ENCODE assay signal across 32 mouse cellular contexts in the genomic region with DNA sequence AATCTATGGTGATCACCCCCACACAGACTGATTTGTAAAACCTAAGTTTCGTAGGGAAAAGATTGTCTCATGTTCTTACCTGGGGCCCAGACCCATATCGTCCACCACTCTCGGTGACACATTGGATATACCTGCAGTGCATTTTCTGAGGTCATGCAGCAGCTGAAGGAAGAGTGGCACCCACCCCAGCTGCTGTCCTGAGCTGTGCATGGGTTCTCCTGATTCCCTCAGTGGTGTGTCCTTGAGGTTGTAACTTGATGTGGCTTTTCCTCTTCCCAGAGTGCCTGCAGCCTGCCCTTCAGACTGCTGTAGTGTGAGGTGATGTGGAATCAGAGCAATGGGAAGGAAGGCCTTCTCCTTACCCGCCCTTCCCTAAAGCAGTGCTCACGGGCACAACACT.
"Had no signal": no experiment of that assay in that cellular context is flagged by ENCODE, and none has a peak within 500 bp of the region (broad histone marks: within the 10 kb centered on the region; RNA-seq: fewer than 3 reads in every experiment).

No protein-coding gene starts in this region.

- H3K36me3 ChIP-seq: limb, embryonic 10.5 days; limb, embryonic 12.5 days; limb, embryonic 13.5 days; limb, embryonic 15.5 days; liver, embryonic 12.5 days; liver, embryonic 13.5 days; liver, embryonic 15.5 days; lung, embryonic 15.5 days; midbrain, embryonic 10.5 days; midbrain, embryonic 12.5 days; midbrain, embryonic 13.5 days; midbrain, embryonic 15.5 days; neural tube, embryonic 12.5 days had no signal

- H3K9ac ChIP-seq: limb, embryonic 12.5 days; limb, embryonic 13.5 days; limb, embryonic 15.5 days; liver, embryonic 12.5 days; liver, embryonic 13.5 days; liver, embryonic 14.5 days; liver, embryonic 15.5 days; liver, postnatal 0 days; lung, embryonic 14.5 days; lung, embryonic 15.5 days; midbrain, embryonic 12.5 days; midbrain, embryonic 13.5 days; midbrain, embryonic 15.5 days; neural tube, embryonic 12.5 days; neural tube, embryonic 13.5 days had no signal

- ATAC-seq: liver, embryonic 12.5 days; liver, postnatal 0 days; lung, postnatal 0 days; midbrain, embryonic 13.5 days; midbrain, embryonic 15.5 days; midbrain, embryonic 16.5 days had no signal

- DNase-seq: left cerebral cortex, postnatal 4 days; liver; liver, embryonic 13.5 days; liver, postnatal 0 days; lung, adult 18-20 months; lung, adult 2 months; lung, embryonic 14.5 days; lung, postnatal 10 days; lung, postnatal 14 days; lung, postnatal 36 days; lung, postnatal 4 days; midbrain, embryonic 14.5 days had no signal

- H3K27me3 ChIP-seq: limb, embryonic 12.5 days; limb, embryonic 13.5 days; limb, embryonic 15.5 days; liver, embryonic 12.5 days; liver, embryonic 13.5 days; liver, embryonic 15.5 days; lung, embryonic 15.5 days; megakaryocyte, embryonic 14.5 days; midbrain, embryonic 12.5 days; midbrain, embryonic 13.5 days; midbrain, embryonic 15.5 days; neural tube, embryonic 12.5 days; neural tube, embryonic 13.5 days had no signal

- H3K4me3 ChIP-seq: limb, embryonic 10.5 days; limb, embryonic 12.5 days; limb, embryonic 13.5 days; limb, embryonic 15.5 days; liver, embryonic 12.5 days; liver, embryonic 13.5 days; liver, embryonic 15.5 days; lung, embryonic 15.5 days; megakaryocyte, embryonic 14.5 days; midbrain, embryonic 10.5 days; midbrain, embryonic 12.5 days; midbrain, embryonic 13.5 days; midbrain, embryonic 15.5 days; neural tube, embryonic 12.5 days; neural tube, embryonic 13.5 days had no signal

- H3K4me2 ChIP-seq: limb, embryonic 12.5 days; limb, embryonic 13.5 days; limb, embryonic 15.5 days; liver, embryonic 11.5 days; liver, embryonic 12.5 days; liver, embryonic 13.5 days; liver, embryonic 15.5 days; lung, embryonic 14.5 days; lung, embryonic 15.5 days; midbrain, embryonic 11.5 days; midbrain, embryonic 12.5 days; midbrain, embryonic 13.5 days; midbrain, embryonic 15.5 days; neural tube, embryonic 12.5 days; neural tube, embryonic 13.5 days had no signal

- H3K9me3 ChIP-seq: limb, embryonic 10.5 days; limb, embryonic 12.5 days; limb, embryonic 13.5 days; limb, embryonic 15.5 days; liver, embryonic 12.5 days; liver, embryonic 13.5 days; liver, embryonic 15.5 days; lung, embryonic 15.5 days; megakaryocyte, embryonic 14.5 days; midbrain, embryonic 10.5 days; midbrain, embryonic 12.5 days; midbrain, embryonic 13.5 days; midbrain, embryonic 15.5 days; neural tube, embryonic 12.5 days; neural tube, embryonic 13.5 days had no signal

- H3K27ac ChIP-seq: limb, embryonic 10.5 days; limb, embryonic 12.5 days; limb, embryonic 13.5 days; limb, embryonic 15.5 days; liver, embryonic 12.5 days; liver, embryonic 13.5 days; liver, embryonic 14.5 days; liver, embryonic 15.5 days; lung, embryonic 15.5 days; macrophage; midbrain, embryonic 10.5 days; midbrain, embryonic 12.5 days; midbrain, embryonic 13.5 days; midbrain, embryonic 15.5 days; neural tube, embryonic 12.5 days had no signal
